Mouse (Mus musculus) megakaryocyte, embryonic 14.5 days (primary cell): ENCODE measurements around the gene Cldn2. TPM values are rescaled to one million over a fixed set of nuclear protein-coding genes. Genes with fewer than 3 reads are reported as not detected.

Experiments used
- H3K27me3 ChIP-seq: replicated peaks from 2 replicates; pipeline ENCODE3; 2012; ENCODE audit warnings: inconsistent platforms
- H3K36me3 ChIP-seq: replicated peaks from 2 replicates; pipeline ENCODE3; 2012; ENCODE audit warnings: low read length, inconsistent platforms, mixed read lengths
- H3K4me1 ChIP-seq: 2 replicates; pipeline ENCODE4 v1.6.1; 2012; ENCODE audit warnings: inconsistent platforms
- H3K4me3 ChIP-seq: replicated peaks from 2 replicates; pipeline ENCODE3; 2012; ENCODE audit warnings: moderate library complexity, mild to moderate bottlenecking, inconsistent platforms
- H3K9me3 ChIP-seq: 2 replicates; pipeline ENCODE4 v1.6.1; 2012; ENCODE audit warnings: inconsistent platforms
- FLI1 ChIP-seq: IDR thresholded peaks from 2 replicates; pipeline ENCODE4 v1.6.1; 2012; ENCODE audit warnings: low read length, inconsistent platforms, mixed read lengths
- GATA1 ChIP-seq: IDR thresholded peaks from 3 replicates; pipeline ENCODE4 v1.6.1; 2012; ENCODE audit warnings: mixed read lengths, low read length, inconsistent platforms, borderline replicate concordance
- polyA plus RNA-seq: library from polyadenylated mRNA; stranded (reverse); fragments of >175 nt; gene quantifications from 2 replicates; pipeline ENCODE4 v1.2.3, GENCODE M21; 2012; ENCODE audit warnings: low replicate concordance; ENCODE audit not compliant: insufficient read depth

Cldn2 gene
- polyA plus RNA-seq, 1 experiment, result not detected

- no peaks in the 10 kb centered on the region for H3K4me1 ChIP-seq
- peaks cover 26% of the 10 kb centered on the region for H3K27me3 ChIP-seq
- H3K36me3 ChIP-seq, result no peaks in the 10 kb centered on the region
- TF ChIP-seq GATA1, result no peak
- no peak for TF ChIP-seq FLI1
- no peak overlapping the region for H3K4me3 ChIP-seq
- H3K9me3 ChIP-seq, result no peaks in the 10 kb centered on the region
Measured at GRCm38 (mm10) chrX:139780988-139781387, 19.6 kb upstream of the Cldn2 start.

- TF ChIP-seq FLI1, result no peak
- TF ChIP-seq GATA1, result no peak
- no peaks in the 10 kb centered on the region for H3K36me3 ChIP-seq
- H3K4me3 ChIP-seq, result no peak overlapping the region
- H3K27me3 ChIP-seq, result peaks cover 23% of the 10 kb centered on the region
- H3K9me3 ChIP-seq, result no peaks in the 10 kb centered on the region
- no peaks in the 10 kb centered on the region for H3K4me1 ChIP-seq
Measured at GRCm38 (mm10) chrX:139781563-139781962, 19.1 kb upstream of the Cldn2 start.

- Histone ChIP-seq H3K9me3 (no peaks in the 10 kb centered on the region), H3K4me3 (no peak within 1 kb of the TSS), H3K27me3 (peaks cover 23% of the 10 kb centered on the region), H3K4me1 (no peaks in the 10 kb centered on the region), H3K36me3 (no peaks in the 10 kb centered on the region)
- TF ChIP-seq GATA1, result no peak
- TF ChIP-seq FLI1, result no peak
Measured at GRCm38 (mm10) chrX:139782278-139783044, 18.2 kb upstream of the Cldn2 start, which contains the start of gene Ripply1. TSS of gene Ripply1 (minus strand) at chrX:139782353.

- H3K27me3 ChIP-seq, result peaks cover 23% of the 10 kb centered on the region
- H3K4me1 ChIP-seq, result no peaks in the 10 kb centered on the region
Measured at GRCm38 (mm10) chrX:139783045-139783422, 17.6 kb upstream of the Cldn2 start.

GRCm38 (mm10) chrX:139785764-139786163 is 14.9 kb upstream of the Cldn2 start:
- H3K4me1 ChIP-seq, result no peaks in the 10 kb centered on the region
- H3K9me3 ChIP-seq, result no peaks in the 10 kb centered on the region
- H3K27me3 ChIP-seq, result peaks cover 18% of the 10 kb centered on the region
- TF ChIP-seq GATA1 (no peak), FLI1 (no peak)
- no peak overlapping the region for H3K4me3 ChIP-seq
- H3K36me3 ChIP-seq, result no peaks in the 10 kb centered on the region

More at GRCm38 (mm10) chrX:139783045-139783422, 17.6 kb upstream of the Cldn2 start:
- no peak for TF ChIP-seq FLI1
- TF ChIP-seq GATA1, result no peak
- H3K4me3 ChIP-seq, result no peak overlapping the region
- H3K36me3 ChIP-seq, result no peaks in the 10 kb centered on the region
- no peaks in the 10 kb centered on the region for H3K9me3 ChIP-seq

GRCm38 (mm10) chrX:139794072-139794845 is 6.4 kb upstream of the Cldn2 start:
- no peaks in the 10 kb centered on the region for H3K9me3 ChIP-seq
- H3K27me3 ChIP-seq, result peaks cover 21% of the 10 kb centered on the region
- no peak overlapping the region for H3K4me3 ChIP-seq
- no peaks in the 10 kb centered on the region for H3K36me3 ChIP-seq
- no peaks in the 10 kb centered on the region for H3K4me1 ChIP-seq
- TF ChIP-seq FLI1, result no peak
- TF ChIP-seq GATA1, result no peak

- H3K4me1 ChIP-seq, result no peaks in the 10 kb centered on the region
- H3K4me3 ChIP-seq, result no peak overlapping the region
- 0 out of 2 replicates have a peak, but pooled peaks cover 4% of the 10 kb centered on the region for H3K9me3 ChIP-seq
- H3K36me3 ChIP-seq, result no peaks in the 10 kb centered on the region
- TF ChIP-seq GATA1 (no peak), FLI1 (no peak)
- peaks cover 19% of the 10 kb centered on the region for H3K27me3 ChIP-seq
Measured at GRCm38 (mm10) chrX:139796037-139796436, 4.6 kb upstream of the Cldn2 start.

- Histone ChIP-seq H3K9me3 (0 out of 2 replicates have a peak, but pooled peaks cover 5% of the 10 kb centered on the region), H3K4me1 (no peaks in the 10 kb centered on the region), H3K4me3 (no peak overlapping the region), H3K27me3 (peaks cover 18% of the 10 kb centered on the region), H3K36me3 (no peaks in the 10 kb centered on the region)
- TF ChIP-seq FLI1 (no peak), GATA1 (no peak)
Measured at GRCm38 (mm10) chrX:139797875-139798274, 2.8 kb upstream of the Cldn2 start.

- TF ChIP-seq GATA1, result no peak
- TF ChIP-seq FLI1, result no peak
- Histone ChIP-seq H3K27me3 (peaks cover 23% of the 10 kb centered on the region), H3K4me1 (no peaks in the 10 kb centered on the region), H3K36me3 (no peaks in the 10 kb centered on the region), H3K4me3 (no peak overlapping the region), H3K9me3 (0 out of 2 replicates have a peak, but pooled peaks cover 5% of the 10 kb centered on the region)
Measured at GRCm38 (mm10) chrX:139799953-139800352, 675 bp upstream of the Cldn2 start.

- no peak for TF ChIP-seq FLI1
- no peak for TF ChIP-seq GATA1
- 0 out of 2 replicates have a peak, but pooled peaks cover 5% of the 10 kb centered on the region for H3K9me3 ChIP-seq
- no peaks in the 10 kb centered on the region for H3K36me3 ChIP-seq
- H3K27me3 ChIP-seq, result peaks cover 20% of the 10 kb centered on the region
- H3K4me1 ChIP-seq, result no peaks in the 10 kb centered on the region
- H3K4me3 ChIP-seq, result no peak overlapping the region
Measured at GRCm38 (mm10) chrX:139803028-139803427, 2.4 kb downstream of the Cldn2 start.
